Mouse (Mus musculus): ENCODE data around the gene Neil1.

DNA sequence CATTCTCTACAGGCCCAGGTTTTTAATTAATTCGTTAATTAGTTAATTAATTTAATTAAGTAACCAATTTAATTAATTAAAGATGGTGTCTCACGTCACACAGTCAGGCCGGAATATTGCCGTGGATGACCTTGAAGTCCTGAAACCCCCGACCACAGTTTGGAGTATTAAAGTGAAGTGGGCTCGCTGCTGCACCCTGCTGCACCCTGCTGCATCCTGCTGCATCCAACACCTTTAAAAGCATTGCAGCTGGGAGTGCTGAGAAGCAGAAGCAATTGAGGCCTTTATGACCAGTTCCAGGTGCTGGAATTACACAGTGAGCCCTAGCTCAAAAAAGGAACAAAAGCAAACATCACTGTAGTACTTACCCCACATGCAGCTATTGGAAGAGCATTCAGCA lies 4.2 kb upstream of the Neil1 start:
- no peak for TF ChIP-seq CTCF (IDR thresholded peaks at IDR 0.05; ENCODE audit: extremely low read depth, insufficient read depth, low read length)
- TF ChIP-seq POLR2A (IDR thresholded peaks at IDR 0.05; ENCODE audit: extremely low read depth, insufficient read depth, low read length), result no peak
